10 mouse cellular contexts compared by ENCODE assay signal in genomic region chr7:46453930-46454679, GRCm38 (mm10). TPM values are rescaled to one million over a fixed set of nuclear protein-coding genes. Genes with fewer than 3 reads are reported as not detected.
DNase-seq lines count a peak whose midpoint lies in the region; ATAC-seq lines count a peak whose summit lies in the region.
"Had no signal": no experiment of that assay in that cellular context is flagged by ENCODE, and none has a peak within 500 bp of the region (broad histone marks: within the 10 kb centered on the region; RNA-seq: fewer than 3 reads in every experiment).

No protein-coding gene starts in this region.

- peak; percentile 85 for ATAC-seq in forebrain, embryonic 14.5 days
- peak; percentile 92 for ATAC-seq in midbrain, embryonic 11.5 days (ENCODE audit: low FRiP score)
- no peak for ATAC-seq in erythroid progenitor cell, adult 5-6 weeks (replicated peaks; ENCODE audit: low FRiP score, poor library complexity, severe bottlenecking)
- ATAC-seq in megakaryocyte, adult 5-6 weeks (ENCODE audit: poor library complexity, severe bottlenecking), result no peak

- H3K4me2 ChIP-seq in forebrain, embryonic 14.5 days (ENCODE audit: low read length), result no peak overlapping the region
- no peak overlapping the region for H3K4me2 ChIP-seq in midbrain, embryonic 11.5 days

- H3K9me3 ChIP-seq in forebrain, embryonic 14.5 days (replicated peaks; ENCODE audit: control insufficient read depth, low read length), result no peaks in the 10 kb centered on the region
- no peaks in the 10 kb centered on the region; the same call in 1 of the 2 replicates for H3K9me3 ChIP-seq in midbrain, embryonic 11.5 days (ENCODE audit: control insufficient read depth, low read length)

- DNase-seq in ES-CJ7 (ENCODE audit: low read depth, low spot score), result peak; percentile 4
- DNase-seq in cerebellum, adult 8-10 months, result peak; percentile 75
- peak; percentile 88 for DNase-seq in forebrain, embryonic 14.5 days (ENCODE audit: low spot score)
- peak; percentile 90 for DNase-seq in midbrain, embryonic 11.5 days (ENCODE audit: low spot score, missing footprints)
- no peak for DNase-seq in gastrocnemius, postnatal 10 days
- no peak for DNase-seq in testis, postnatal 14 days (ENCODE audit: low spot score)
- DNase-seq: adrenal gland, adult 8-10 months had no signal

- no peaks in the 10 kb centered on the region for H3K36me3 ChIP-seq in forebrain, embryonic 14.5 days (ENCODE audit: control insufficient read depth, insufficient read depth, low read length)
- H3K36me3 ChIP-seq in midbrain, embryonic 11.5 days (ENCODE audit: control insufficient read depth, insufficient read depth, low read length), result no peaks in the 10 kb centered on the region

- H3K27ac ChIP-seq in forebrain, embryonic 14.5 days (ENCODE audit: low read depth, low read length), result peak overlapping the region; percentile 72
- H3K27ac ChIP-seq in midbrain, embryonic 11.5 days (ENCODE audit: low read depth, low read length), result no peak overlapping the region
- H3K27ac ChIP-seq: macrophage had no signal

- H3K4me1 ChIP-seq in forebrain, embryonic 14.5 days (ENCODE audit: control insufficient read depth, insufficient read depth, low read length), result peaks cover 25% of the 10 kb centered on the region
- peaks cover 14% of the 10 kb centered on the region for H3K4me1 ChIP-seq in midbrain, embryonic 11.5 days (ENCODE audit: control insufficient read depth, insufficient read depth, low read length)

- H3K4me3 ChIP-seq in forebrain, embryonic 14.5 days (ENCODE audit: low read depth, low read length), result no peak overlapping the region
- H3K4me3 ChIP-seq in midbrain, embryonic 11.5 days (ENCODE audit: low read depth, low read length), result no peak overlapping the region

- WGBS in forebrain, embryonic 14.5 days, result under 1% methylated on average over 10 of the region's 10 CpGs
- 34% methylated on average over 10 of the region's 10 CpGs for WGBS in midbrain, embryonic 11.5 days

- no peaks in the 10 kb centered on the region for H3K27me3 ChIP-seq in forebrain, embryonic 14.5 days (replicated peaks; ENCODE audit: control insufficient read depth, insufficient read depth, low read length)
- no peaks in the 10 kb centered on the region for H3K27me3 ChIP-seq in midbrain, embryonic 11.5 days (ENCODE audit: control insufficient read depth, insufficient read depth, low read length)

- no peak overlapping the region for H3K9ac ChIP-seq in forebrain, embryonic 14.5 days (ENCODE audit: low read length)
- H3K9ac ChIP-seq in midbrain, embryonic 11.5 days (ENCODE audit: low read length), result no peak overlapping the region

RNA-seq across cellular contexts. Expression of gene Kcnc1, which starts 57.8 kb away (rescaled TPM):
- polyA plus RNA-seq in forebrain, embryonic 14.5 days (2014; fragmentation: Nextera tagmentation; extraction: Ambion mirVana), result 3.6 and 6.0 TPM in 2 replicates
- polyA plus RNA-seq in midbrain, embryonic 11.5 days (2014; fragmentation: Nextera tagmentation; extraction: Ambion mirVana), result 1.4 and 1.8 TPM in 2 replicates
- total RNA-seq in erythroid progenitor cell, adult 5-6 weeks (2015; ENCODE audit: low replicate concordance), result 5.0 TPM in 1 of 2 replicates, not detected in the other
- total RNA-seq in erythroid progenitor cell, adult 5-6 weeks (2017; ENCODE audit: low replicate concordance), result 0.13 TPM in 1 of 2 replicates, not detected in the other
- 0.04 TPM in 1 of 2 replicates, not detected in the other for total RNA-seq in megakaryocyte, adult 5-6 weeks (2015)
- total RNA-seq in megakaryocyte, adult 5-6 weeks (2017), result 0.04 TPM in 2 replicates
- total RNA-seq in gastrocnemius, postnatal 10 days (2021), result 10 to 100 TPM; 19.7 to 21.1 TPM
- polyA plus RNA-seq: macrophage had no signal

Comparison
In these comparisons a context has a peak if more than half of its experiments do, and no peak if none do; other contexts are left out.
1. DNase-seq: peak in ES-CJ7 (single experiment), cerebellum, adult 8-10 months (single experiment), forebrain, embryonic 14.5 days (single experiment) and midbrain, embryonic 11.5 days (single experiment); none in gastrocnemius, postnatal 10 days (single experiment) and testis, postnatal 14 days (single experiment).
2. ATAC-seq: peak in forebrain, embryonic 14.5 days (single experiment) and midbrain, embryonic 11.5 days (single experiment); none in erythroid progenitor cell, adult 5-6 weeks (single experiment) and megakaryocyte, adult 5-6 weeks (single experiment).